Mouse (Mus musculus): ENCODE measurements at regions not wholly inside any gene's neighbourhood (a gene's known extent, or its start where the extent isn't known, plus 50 kb on each side); places are given as distances from the start of the nearest gene placed in this dataset.

- TF ChIP-seq CTCF (IDR thresholded peaks at IDR 0.05; ENCODE audit: extremely low read depth, insufficient read depth, low read length) (no peak), POLR2A (IDR thresholded peaks at IDR 0.05; ENCODE audit: extremely low read depth, insufficient read depth, low read length) (no peak)
Measured at GRCm38 (mm10) chr2:64534869-64535268, 437.0 kb upstream of the Fign start.

Data from cortical plate, adult 2 months (tissue).